Mouse (Mus musculus): ENCODE measurements around the gene Pacsin3.

Gene Pacsin3

GRCm38 (mm10) chr2:91305926-91306325 is 50.2 kb downstream of the Pacsin3 start:
- DNase-seq (ENCODE audit: low spot score): no peak

GRCm38 (mm10) chr2:91306589-91306988 is 50.8 kb downstream of the Pacsin3 start:
- no peak for DNase-seq (ENCODE audit: low spot score)

- DNase-seq (ENCODE audit: low spot score): no peak
These were observed 52.9 kb downstream of the Pacsin3 start for GRCm38 (mm10) chr2:91308680-91309079.

GRCm38 (mm10) chr2:91309546-91309945 is 53.8 kb downstream of the Pacsin3 start:
- DNase-seq (ENCODE audit: low spot score): no peak

GRCm38 (mm10) chr2:91312578-91313311 is 57.0 kb downstream of the Pacsin3 start:
- DNase-seq (ENCODE audit: low spot score): peak; percentile 65

- no peak for DNase-seq (ENCODE audit: low spot score)
These were observed 58.4 kb downstream of the Pacsin3 start for GRCm38 (mm10) chr2:91314184-91314583.
